Mouse (Mus musculus): ENCODE results near the gene Pde8b. TPM values are rescaled to one million over a fixed set of nuclear protein-coding genes. Genes with fewer than 3 reads are reported as not detected.

Gene Pde8b
- polyA plus RNA-seq, 1 experiment from 2014 or later = 3.1 TPM

DNA sequence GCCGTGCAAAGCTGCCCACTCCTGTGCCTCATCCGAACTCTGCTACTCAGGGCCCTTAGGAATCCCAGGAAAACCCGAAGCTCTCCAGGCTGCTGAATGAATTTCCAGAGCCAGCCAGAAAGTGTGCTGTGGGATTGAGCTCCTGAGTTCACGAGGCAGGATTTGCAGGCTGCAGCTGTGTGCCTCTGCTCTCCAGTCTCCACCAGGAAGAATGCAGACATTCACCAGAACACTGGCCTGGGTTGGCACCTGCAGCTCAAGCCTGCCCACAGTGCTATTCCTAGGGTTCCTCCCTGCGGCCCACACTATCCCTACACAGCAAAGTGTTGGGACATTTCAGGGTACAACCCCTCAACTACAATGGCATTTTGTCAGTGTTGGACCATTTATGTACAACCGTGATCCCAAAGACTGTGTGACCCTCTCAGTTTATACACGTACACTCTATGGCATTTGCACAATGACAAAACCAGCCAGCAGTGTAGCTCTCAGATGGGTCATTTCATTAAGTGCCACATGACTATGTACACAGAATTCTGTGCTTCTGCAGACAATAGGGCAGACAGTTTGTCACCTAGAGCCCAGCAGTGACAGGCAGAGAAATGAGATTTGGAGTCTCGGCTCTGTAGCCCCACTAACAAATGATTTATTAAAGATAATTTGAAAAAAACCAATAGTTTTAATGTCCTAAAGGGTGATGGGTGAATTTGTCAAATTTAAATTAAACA lies 176.5 kb downstream of the Pde8b start:
- Histone ChIP-seq H3K4me1 (replicated peaks; ENCODE audit: control insufficient read depth, insufficient read depth, low read length) (no peaks in the 10 kb centered on the region), H3K9me3 (ENCODE audit: control insufficient read depth, low read length) (no peaks in the 10 kb centered on the region), H3K9ac (ENCODE audit: low read depth, low read length) (no peak overlapping the region), H3K36me3 (ENCODE audit: control insufficient read depth, insufficient read depth, low read length) (no peaks in the 10 kb centered on the region), H3K27me3 (ENCODE audit: control insufficient read depth, insufficient read depth, low read length) (no peaks in the 10 kb centered on the region), H3K27ac (ENCODE audit: low read depth, low read length) (no peak overlapping the region), H3K4me2 (replicated peaks; ENCODE audit: low read depth, low read length) (no peak overlapping the region), H3K4me3 (ENCODE audit: low read depth, low read length) (no peak overlapping the region)
- DNase-seq (ENCODE audit: low spot score) (no peak), ATAC-seq (ENCODE audit: low FRiP score) (no peak)
- WGBS = 77% methylated on average over 8 of the region's 8 CpGs

DNA sequence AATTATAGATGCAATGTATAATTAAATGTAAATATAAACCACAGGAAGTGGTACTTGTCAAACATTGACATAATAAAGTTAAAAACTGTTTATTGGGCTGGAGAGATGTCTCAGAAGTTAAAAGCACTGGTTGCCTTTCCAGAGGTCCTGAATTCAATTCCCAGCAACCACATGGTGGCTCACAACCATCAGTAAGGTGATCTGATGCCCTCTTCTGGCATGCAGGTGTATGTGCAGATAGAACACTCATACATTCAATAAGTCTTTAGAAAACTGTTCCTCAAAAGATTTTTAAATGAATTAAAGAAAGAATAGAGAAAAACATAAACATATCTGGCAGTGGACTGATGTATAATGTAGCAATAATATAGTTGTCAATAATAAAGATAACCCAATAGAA lies 179.9 kb downstream of the Pde8b start:
- no peak overlapping the region for H3K27ac ChIP-seq (ENCODE audit: low read depth, low read length)
- H3K4me3 ChIP-seq (ENCODE audit: low read depth, low read length) = no peak overlapping the region
- no peak overlapping the region for H3K9ac ChIP-seq (ENCODE audit: low read depth, low read length)
- no peaks in the 10 kb centered on the region for H3K36me3 ChIP-seq (ENCODE audit: control insufficient read depth, insufficient read depth, low read length)
- ATAC-seq (ENCODE audit: low FRiP score) (no peak), DNase-seq (ENCODE audit: low spot score) (no peak)
- no peaks in the 10 kb centered on the region for H3K4me1 ChIP-seq (replicated peaks; ENCODE audit: control insufficient read depth, insufficient read depth, low read length)
- no peaks in the 10 kb centered on the region for H3K9me3 ChIP-seq (ENCODE audit: control insufficient read depth, low read length)
- no peaks in the 10 kb centered on the region for H3K27me3 ChIP-seq (ENCODE audit: control insufficient read depth, insufficient read depth, low read length)
- no peak overlapping the region for H3K4me2 ChIP-seq (replicated peaks; ENCODE audit: low read depth, low read length)

DNA sequence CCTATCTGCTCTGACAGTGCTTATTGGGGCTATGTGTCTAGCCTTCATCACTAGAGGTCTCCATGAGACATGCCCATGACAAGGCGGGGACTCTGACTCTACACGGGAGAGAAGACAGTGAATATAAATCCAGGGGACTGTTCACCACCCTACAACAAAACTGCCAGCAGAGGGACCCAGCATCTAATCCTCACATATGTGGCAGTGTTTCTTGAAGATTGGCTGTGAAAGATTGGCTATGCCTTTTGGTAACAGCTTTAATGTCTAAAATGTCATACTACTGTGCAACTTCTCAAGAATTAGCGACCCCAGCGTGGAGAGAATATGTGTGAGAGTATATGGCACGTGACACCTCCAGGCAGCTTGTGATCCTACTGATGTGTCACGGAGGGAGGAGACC lies 182.3 kb downstream of the Pde8b start:
- DNase-seq (ENCODE audit: low spot score) (peak; percentile 19), ATAC-seq (ENCODE audit: low FRiP score) (no peak)
- Histone ChIP-seq H3K4me2 (replicated peaks; ENCODE audit: low read depth, low read length) (no peak overlapping the region), H3K4me3 (ENCODE audit: low read depth, low read length) (no peak overlapping the region), H3K9ac (ENCODE audit: low read depth, low read length) (no peak overlapping the region), H3K4me1 (replicated peaks; ENCODE audit: control insufficient read depth, insufficient read depth, low read length) (no peaks in the 10 kb centered on the region), H3K27ac (ENCODE audit: low read depth, low read length) (no peak overlapping the region), H3K9me3 (ENCODE audit: control insufficient read depth, low read length) (no peaks in the 10 kb centered on the region), H3K36me3 (ENCODE audit: control insufficient read depth, insufficient read depth, low read length) (no peaks in the 10 kb centered on the region), H3K27me3 (ENCODE audit: control insufficient read depth, insufficient read depth, low read length) (no peaks in the 10 kb centered on the region)
- 70% methylated on average over 6 of the region's 6 CpGs for WGBS

DNA sequence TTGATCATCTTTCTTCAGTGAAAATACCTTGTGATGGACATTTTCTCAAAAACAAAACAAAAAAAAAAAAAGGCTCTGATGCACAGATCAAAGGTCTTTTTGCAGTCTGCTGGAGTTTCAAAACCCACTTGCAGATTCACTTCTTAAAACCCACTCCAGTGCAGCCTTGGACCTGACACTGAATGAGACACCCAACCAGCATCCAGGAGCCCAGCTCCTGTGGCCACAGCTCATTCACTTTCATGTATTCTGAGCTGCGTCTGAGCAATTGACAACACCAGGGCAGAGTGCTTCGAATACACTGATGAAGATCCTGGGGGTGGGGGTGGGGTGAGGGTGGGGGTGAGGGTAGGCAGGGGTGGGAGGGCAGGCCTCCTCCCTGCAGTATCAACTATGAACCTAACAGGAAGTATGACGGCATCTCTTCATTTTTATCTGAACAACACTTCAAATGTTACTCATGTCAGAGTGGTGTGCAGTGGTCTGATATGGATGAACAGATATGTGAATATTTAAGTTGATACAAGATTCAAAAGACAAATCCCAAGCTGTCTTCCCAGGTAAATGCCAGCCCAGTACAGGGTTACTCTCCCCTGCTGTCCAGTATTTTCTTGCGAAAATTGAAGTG lies 186.6 kb downstream of the Pde8b start:
- ATAC-seq (ENCODE audit: low FRiP score) = no peak
- H3K9me3 ChIP-seq (ENCODE audit: control insufficient read depth, low read length) = no peaks in the 10 kb centered on the region
- no peak overlapping the region for H3K4me3 ChIP-seq (ENCODE audit: low read depth, low read length)
- no peak overlapping the region for H3K27ac ChIP-seq (ENCODE audit: low read depth, low read length)
- no peak overlapping the region for H3K9ac ChIP-seq (ENCODE audit: low read depth, low read length)
- no peak overlapping the region for H3K4me2 ChIP-seq (replicated peaks; ENCODE audit: low read depth, low read length)
- no peak for DNase-seq (ENCODE audit: low spot score)
- 62% methylated on average over 4 of the region's 4 CpGs for WGBS
- H3K4me1 ChIP-seq (replicated peaks; ENCODE audit: control insufficient read depth, insufficient read depth, low read length) = no peaks in the 10 kb centered on the region
- no peaks in the 10 kb centered on the region for H3K27me3 ChIP-seq (ENCODE audit: control insufficient read depth, insufficient read depth, low read length)
- no peaks in the 10 kb centered on the region for H3K36me3 ChIP-seq (ENCODE audit: control insufficient read depth, insufficient read depth, low read length)

DNA sequence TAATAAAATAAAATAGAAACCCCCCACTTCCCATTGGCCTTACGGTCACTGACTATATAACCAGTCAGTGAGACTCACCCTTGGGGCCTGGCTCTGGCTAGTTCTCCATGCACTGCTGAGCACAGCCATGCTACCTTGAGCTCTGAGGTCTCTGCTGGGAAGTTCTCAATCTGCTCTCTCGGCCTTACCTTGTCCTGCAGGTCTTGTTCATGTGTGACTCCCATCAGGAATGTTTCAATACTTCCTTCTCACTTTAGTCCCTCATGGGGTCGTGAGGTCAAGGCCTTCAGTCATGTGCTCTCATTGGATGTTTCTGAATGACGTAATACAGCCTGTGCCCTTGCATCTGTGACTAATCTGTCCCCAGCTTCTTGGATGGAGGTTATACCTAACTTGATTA lies 191.3 kb downstream of the Pde8b start:
- no peak overlapping the region for H3K9ac ChIP-seq (ENCODE audit: low read depth, low read length)
- no peak for DNase-seq (ENCODE audit: low spot score)
- no peaks in the 10 kb centered on the region for H3K9me3 ChIP-seq (ENCODE audit: control insufficient read depth, low read length)
- no peak overlapping the region for H3K4me3 ChIP-seq (ENCODE audit: low read depth, low read length)
- no peaks in the 10 kb centered on the region for H3K36me3 ChIP-seq (ENCODE audit: control insufficient read depth, insufficient read depth, low read length)
- H3K4me1 ChIP-seq (replicated peaks; ENCODE audit: control insufficient read depth, insufficient read depth, low read length) = no peaks in the 10 kb centered on the region
- H3K4me2 ChIP-seq (replicated peaks; ENCODE audit: low read depth, low read length) = no peak overlapping the region
- no peaks in the 10 kb centered on the region for H3K27me3 ChIP-seq (ENCODE audit: control insufficient read depth, insufficient read depth, low read length)
- no peak overlapping the region for H3K27ac ChIP-seq (ENCODE audit: low read depth, low read length)
- no peak for ATAC-seq (ENCODE audit: low FRiP score)
- WGBS = 89% methylated on average over 4 of the region's 4 CpGs

DNA sequence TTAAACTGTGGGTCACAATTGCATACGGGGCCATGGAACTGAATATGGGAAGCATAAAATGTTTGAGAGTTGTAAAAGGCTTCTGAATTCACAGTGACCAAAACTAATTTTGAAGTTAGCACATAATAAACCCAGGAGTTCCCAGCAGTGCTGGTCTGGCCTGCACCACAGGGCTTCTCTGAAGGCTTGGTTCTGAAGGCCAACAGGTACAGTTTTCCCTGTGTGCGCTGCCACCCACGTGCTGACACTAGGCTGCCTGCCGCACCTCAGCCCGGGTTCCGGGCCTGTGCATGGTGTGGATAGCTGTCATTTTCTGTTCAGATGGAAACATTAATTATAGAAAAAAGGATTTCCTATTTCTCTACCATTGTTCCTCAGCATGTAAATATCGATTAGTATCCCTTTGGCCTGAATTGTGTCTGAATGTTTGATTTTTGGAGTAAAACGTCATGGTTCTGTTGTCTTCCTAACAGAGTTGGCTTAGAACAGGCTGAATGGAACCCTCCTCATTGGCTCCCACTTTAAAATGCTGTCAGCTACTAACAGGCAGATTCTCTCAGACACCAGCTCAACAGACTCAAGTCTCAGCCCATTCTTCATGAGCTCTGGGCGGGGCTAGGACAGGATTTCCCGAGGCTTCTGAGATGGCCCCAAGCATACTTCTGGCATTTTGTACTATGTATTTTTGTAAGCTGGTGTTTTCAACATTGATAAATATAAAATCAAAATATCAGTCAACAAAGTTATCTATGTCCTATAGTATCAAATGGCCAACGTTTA lies 193.4 kb downstream of the Pde8b start:
- H3K36me3 ChIP-seq (ENCODE audit: control insufficient read depth, insufficient read depth, low read length) = no peaks in the 10 kb centered on the region
- H3K9ac ChIP-seq (ENCODE audit: low read depth, low read length) = no peak overlapping the region
- H3K9me3 ChIP-seq (ENCODE audit: control insufficient read depth, low read length) = no peaks in the 10 kb centered on the region
- ATAC-seq (ENCODE audit: low FRiP score) (no peak), DNase-seq (ENCODE audit: low spot score) (no peak)
- H3K4me2 ChIP-seq (replicated peaks; ENCODE audit: low read depth, low read length) = no peak overlapping the region
- no peaks in the 10 kb centered on the region for H3K4me1 ChIP-seq (replicated peaks; ENCODE audit: control insufficient read depth, insufficient read depth, low read length)
- H3K27me3 ChIP-seq (ENCODE audit: control insufficient read depth, insufficient read depth, low read length) = no peaks in the 10 kb centered on the region
- 88% methylated on average over 11 of the region's 11 CpGs for WGBS
- H3K4me3 ChIP-seq (ENCODE audit: low read depth, low read length) = no peak overlapping the region
- H3K27ac ChIP-seq (ENCODE audit: low read depth, low read length) = no peak overlapping the region

DNA sequence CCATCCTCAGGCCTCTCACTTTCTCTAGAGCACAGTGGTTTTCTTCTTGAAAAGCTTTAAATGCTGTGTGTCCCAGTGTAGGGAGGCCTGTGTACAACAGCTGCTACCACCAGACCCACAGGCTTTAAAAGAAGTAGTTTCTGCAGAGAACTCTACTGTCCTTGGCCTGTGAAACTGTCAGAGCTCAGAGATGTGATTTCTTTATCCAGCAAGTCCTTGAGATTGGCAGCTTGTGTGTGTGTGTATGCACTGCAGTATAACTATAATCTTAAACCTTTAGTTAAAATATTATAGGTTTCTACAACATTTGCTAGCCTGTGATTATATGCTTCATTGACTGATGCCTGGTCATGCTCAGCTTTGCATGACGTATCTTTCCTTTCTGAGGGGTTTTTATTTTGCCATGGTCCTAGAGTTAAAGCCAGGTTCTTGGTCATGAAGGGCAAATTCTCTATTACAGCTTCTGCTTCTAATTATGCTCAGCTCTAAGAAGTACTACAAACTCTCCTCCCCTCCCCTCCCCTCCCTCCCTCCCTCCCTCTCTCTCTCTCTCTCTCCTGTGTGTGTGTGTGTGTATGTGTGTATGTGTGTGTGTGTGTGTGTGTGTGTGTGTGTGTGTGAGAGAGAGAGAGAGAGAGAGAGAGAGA lies 194.3 kb downstream of the Pde8b start:
- DNase-seq (ENCODE audit: low spot score) (no peak), ATAC-seq (ENCODE audit: low FRiP score) (no peak)
- H3K4me1 ChIP-seq (replicated peaks; ENCODE audit: control insufficient read depth, insufficient read depth, low read length) = no peaks in the 10 kb centered on the region
- no peaks in the 10 kb centered on the region for H3K36me3 ChIP-seq (ENCODE audit: control insufficient read depth, insufficient read depth, low read length)
- no peaks in the 10 kb centered on the region for H3K27me3 ChIP-seq (ENCODE audit: control insufficient read depth, insufficient read depth, low read length)
- H3K4me3 ChIP-seq (ENCODE audit: low read depth, low read length) = no peak overlapping the region
- H3K9me3 ChIP-seq (ENCODE audit: control insufficient read depth, low read length) = no peaks in the 10 kb centered on the region
- no peak overlapping the region for H3K4me2 ChIP-seq (replicated peaks; ENCODE audit: low read depth, low read length)
- H3K27ac ChIP-seq (ENCODE audit: low read depth, low read length) = no peak overlapping the region
- H3K9ac ChIP-seq (ENCODE audit: low read depth, low read length) = no peak overlapping the region
- 68% methylated on average over 1 of the region's 1 CpGs for WGBS

DNA sequence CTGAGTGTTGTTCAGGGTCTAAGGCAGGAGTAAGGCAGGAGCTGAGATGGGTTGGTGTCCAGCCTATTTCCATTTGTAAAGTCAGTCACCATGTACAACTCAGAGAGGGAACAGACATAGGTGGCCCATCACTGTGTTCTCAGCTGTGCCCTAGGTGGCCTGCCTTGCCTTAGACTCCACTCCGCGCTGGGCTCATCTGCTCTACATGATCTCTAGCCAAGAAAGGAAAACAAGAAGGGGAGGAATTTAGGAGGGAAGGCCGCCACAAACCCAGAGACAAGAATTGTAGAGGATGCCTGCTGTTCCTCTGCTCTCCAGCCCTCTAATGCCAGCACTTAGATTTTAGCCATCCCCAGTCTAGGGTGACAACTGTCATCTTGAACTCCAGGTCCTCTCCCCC lies 197.7 kb downstream of the Pde8b start:
- H3K27me3 ChIP-seq (ENCODE audit: control insufficient read depth, insufficient read depth, low read length) = no peaks in the 10 kb centered on the region
- no peak overlapping the region for H3K27ac ChIP-seq (ENCODE audit: low read depth, low read length)
- ATAC-seq (ENCODE audit: low FRiP score) (no peak), DNase-seq (ENCODE audit: low spot score) (no peak)
- no peaks in the 10 kb centered on the region for H3K4me1 ChIP-seq (replicated peaks; ENCODE audit: control insufficient read depth, insufficient read depth, low read length)
- no peak overlapping the region for H3K9ac ChIP-seq (ENCODE audit: low read depth, low read length)
- no peak overlapping the region for H3K4me2 ChIP-seq (replicated peaks; ENCODE audit: low read depth, low read length)
- no peaks in the 10 kb centered on the region for H3K9me3 ChIP-seq (ENCODE audit: control insufficient read depth, low read length)
- WGBS = 83% methylated on average over 3 of the region's 3 CpGs
- no peak overlapping the region for H3K4me3 ChIP-seq (ENCODE audit: low read depth, low read length)
- no peaks in the 10 kb centered on the region for H3K36me3 ChIP-seq (ENCODE audit: control insufficient read depth, insufficient read depth, low read length)
